Comparison of ENCODE assay signal across 8 mouse cellular contexts in genomic region chr2:51972142-51972541, GRCm38 (mm10). TPM values are rescaled to one million over a fixed set of nuclear protein-coding genes. Genes with fewer than 3 reads are reported as not detected.
DNase-seq lines count a peak whose midpoint lies in the region; TF ChIP-seq lines count a peak whose summit lies in the region.

No protein-coding gene starts in this region.

- H3K4me1 ChIP-seq in brown adipose tissue, adult 24 weeks (ENCODE audit: control insufficient read depth, insufficient read depth, insufficient read length, low read length), result peaks cover 4% of the 10 kb centered on the region
- H3K4me1 ChIP-seq in lung, adult 2 months (ENCODE audit: control insufficient read depth, insufficient read depth, low read length), result no peaks in the 10 kb centered on the region; the same call in 1 of the 2 replicates
- no peaks in the 10 kb centered on the region for H3K4me1 ChIP-seq in olfactory bulb, adult 2 months (ENCODE audit: control insufficient read depth, insufficient read depth, low read length)

- TF ChIP-seq POLR2A in lung, adult 2 months (IDR thresholded peaks at IDR 0.05; ENCODE audit: borderline replicate concordance, extremely low read depth, low read depth, low read length), result peak; percentile 30; the same call in 1 of the 2 replicates
- TF ChIP-seq POLR2A in olfactory bulb, adult 2 months (IDR thresholded peaks at IDR 0.05; ENCODE audit: insufficient read depth, low read depth, low read length), result no peak

- peak overlapping the region; percentile 65 for H3K4me3 ChIP-seq in layer of hippocampus, adult 2 months
- peak overlapping the region; percentile 82 for H3K4me3 ChIP-seq in brown adipose tissue, adult 24 weeks (ENCODE audit: insufficient read depth, low read depth, low read length)
- peak overlapping the region; percentile 34 for H3K4me3 ChIP-seq in lung, adult 2 months (replicated peaks; ENCODE audit: extremely low read depth, low read depth, low read length)
- H3K4me3 ChIP-seq in olfactory bulb, adult 2 months (ENCODE audit: insufficient read depth, low read depth, low read length), result peak overlapping the region; percentile 9; the same call in 1 of the 2 replicates

- WGBS in lung, adult 2 months, result 5% methylated on average over 5 of the region's 5 CpGs
- 29% methylated on average over 5 of the region's 5 CpGs for WGBS in olfactory bulb, adult 2 months

- DNase-seq in layer of hippocampus, adult 2 months (ENCODE audit: low spot score in 2 of 2), result no peak
- DNase-seq in layer of hippocampus, postnatal 36 days, result no peak
- DNase-seq in heart, adult 18-20 months, result peak; percentile 57 to 66
- DNase-seq in kidney, adult 11 months, result peak; percentile 31
- peak; percentile 40 for DNase-seq in lung, adult 2 months
- no peak for DNase-seq in left cerebral cortex, adult 9 months (ENCODE audit: low spot score in 2 of 2)

- peak overlapping the region; percentile 89; the same call in 1 of the 2 replicates for H3K27ac ChIP-seq in layer of hippocampus, adult 2 months
- H3K27ac ChIP-seq in brown adipose tissue, adult 24 weeks (replicated peaks; ENCODE audit: low read depth, low read length), result peak overlapping the region; percentile 81
- no peak overlapping the region for H3K27ac ChIP-seq in olfactory bulb, adult 2 months (ENCODE audit: insufficient read depth, low read depth, low read length)

- TF ChIP-seq CTCF in layer of hippocampus, adult 2 months (conservative IDR thresholded peaks at IDR 0.05), result no peak
- TF ChIP-seq CTCF in lung, adult 2 months (IDR thresholded peaks at IDR 0.05; ENCODE audit: insufficient read depth, low read length), result no peak
- TF ChIP-seq CTCF in olfactory bulb, adult 2 months (IDR thresholded peaks at IDR 0.05; ENCODE audit: insufficient read depth, low read depth, low read length), result no peak

RNA-seq across cellular contexts. Expression of gene Nmi, which starts 1.2 kb away (rescaled TPM):
- 1 to 10 TPM; 2.7 to 3.8 TPM for total RNA-seq in layer of hippocampus, adult 2 months (2021)
- 1 to 10 TPM; 2.2 to 3.9 TPM for total RNA-seq in layer of hippocampus, postnatal 36 days (2021)
- polyA plus RNA-seq in brown adipose tissue, adult 24 weeks (2012; ENCODE audit: insufficient read depth, insufficient read length, missing spikeins), result 24.4 TPM in 2 replicates
- 1 to 10 TPM; 7.1 to 7.9 TPM for total RNA-seq in heart, adult 18-20 months (2021)
- polyA plus RNA-seq in lung, adult 2 months (2012; rRNA removed), result 4.0 and 8.0 TPM in 2 replicates
- polyA plus RNA-seq in olfactory bulb, adult 2 months (2012; ENCODE audit: insufficient read depth, insufficient read length, low replicate concordance, missing spikeins), result not detected in 2 replicates

RNA-seq across cellular contexts. Expression of gene Rbm43, which starts 37.2 kb away (rescaled TPM):
- 10 to 100 TPM; 17.0 to 17.9 TPM for total RNA-seq in layer of hippocampus, adult 2 months (2021)
- 10 to 100 TPM; 18.8 to 20.3 TPM for total RNA-seq in layer of hippocampus, postnatal 36 days (2021)
- 2.6 and 4.4 TPM in 2 replicates for polyA plus RNA-seq in brown adipose tissue, adult 24 weeks (2012; ENCODE audit: insufficient read depth, insufficient read length, missing spikeins)
- 1 to 10 TPM; 4.0 to 5.2 TPM for total RNA-seq in heart, adult 18-20 months (2021)
- polyA plus RNA-seq in lung, adult 2 months (2012; rRNA removed), result 10.6 and 12.2 TPM in 2 replicates
- polyA plus RNA-seq in olfactory bulb, adult 2 months (2012; ENCODE audit: insufficient read depth, insufficient read length, low replicate concordance, missing spikeins), result not detected in 2 replicates

Comparison
In these comparisons a context has a peak if more than half of its experiments do, and no peak if none do; other contexts are left out.
1. DNase-seq: peak in heart, adult 18-20 months (2 of 2), kidney, adult 11 months (single experiment) and lung, adult 2 months (single experiment); none in layer of hippocampus, adult 2 months (0 of 2), layer of hippocampus, postnatal 36 days (0 of 2) and left cerebral cortex, adult 9 months (0 of 2).
2. H3K4me3 ChIP-seq: peak in every context shown above with its lines; median percentile 82 in brown adipose tissue, adult 24 weeks; 65 in layer of hippocampus, adult 2 months; 34 in lung, adult 2 months; 9 in olfactory bulb, adult 2 months.